Mouse (Mus musculus) hindbrain, embryonic 16.5 days (tissue): ENCODE measurements around the gene Crat. TPM values are rescaled to one million over a fixed set of nuclear protein-coding genes. Genes with fewer than 3 reads are reported as not detected.

Source experiments
- ATAC-seq: fragments of 200-750 bp; cut with Nextera tagmentation; 2 replicates; pipeline ENCODE4 v1.8.0; 2017; ENCODE audit warnings: moderate TSS enrichment, moderate library complexity
- H3K27ac ChIP-seq: fragments of 300-500 bp; sonication (generic); 2 replicates; pipeline ENCODE4 v1.5.1; 2014; ENCODE audit warnings: low read depth, mild to moderate bottlenecking, control low read depth, low read length, moderate library complexity
- H3K27me3 ChIP-seq: fragments of 300-500 bp; sonication (generic); replicated peaks from 2 replicates; pipeline ENCODE4 v1.6.1; 2014; ENCODE audit warnings: low read length; ENCODE audit not compliant: control insufficient read depth, insufficient read depth
- H3K36me3 ChIP-seq: fragments of 300-500 bp; sonication (generic); 2 replicates; pipeline ENCODE4 v1.6.1; 2014; ENCODE audit warnings: mild to moderate bottlenecking, low read length, moderate library complexity, mixed read lengths; ENCODE audit not compliant: control insufficient read depth, insufficient read depth
- H3K4me1 ChIP-seq: fragments of 300-500 bp; sonication (generic); 2 replicates; pipeline ENCODE4 v1.6.1; 2014; ENCODE audit warnings: low read depth, low read length; ENCODE audit not compliant: control insufficient read depth, insufficient read depth
- H3K4me2 ChIP-seq: fragments of 300-500 bp; sonication (generic); 2 replicates; pipeline ENCODE4 v1.6.1; 2014; ENCODE audit warnings: mild to moderate bottlenecking, low read length, control low read depth, moderate library complexity
- H3K4me3 ChIP-seq: fragments of 300-500 bp; sonication (generic); 2 replicates; pipeline ENCODE4 v1.5.1; 2014; ENCODE audit warnings: mild to moderate bottlenecking, low read length, control low read depth, moderate library complexity
- H3K9ac ChIP-seq: fragments of 300-500 bp; sonication (generic); 2 replicates; pipeline ENCODE4 v1.6.1; 2014; ENCODE audit warnings: low read depth, mild to moderate bottlenecking, control low read depth, low read length, moderate library complexity
- H3K9me3 ChIP-seq: fragments of 300-500 bp; sonication (generic); 2 replicates; pipeline ENCODE4 v1.6.1; 2014; ENCODE audit warnings: mild to moderate bottlenecking, low read length, moderate library complexity; ENCODE audit not compliant: control insufficient read depth
- WGBS: fragments of 180-500 bp; shearing (Covaris S2); extraction: QIAGEN DNeasy Blood & Tissue Kit; methylation state at CpG from one replicate; pipeline ENCODE4 v1.1.7; 2014; 5-methylcytosine and 5-hydroxymethylcytosine counted together
- polyA plus RNA-seq: library from polyadenylated mRNA; unstranded; fragments of >200 nt; fragmentation: Nextera tagmentation; extraction: Ambion mirVana; gene quantifications from 2 replicates; pipeline ENCODE4 v1.2.1, GENCODE M21; 2015

Crat gene
- polyA plus RNA-seq, 1 experiment from 2014 or later = 25.4 TPM

DNA sequence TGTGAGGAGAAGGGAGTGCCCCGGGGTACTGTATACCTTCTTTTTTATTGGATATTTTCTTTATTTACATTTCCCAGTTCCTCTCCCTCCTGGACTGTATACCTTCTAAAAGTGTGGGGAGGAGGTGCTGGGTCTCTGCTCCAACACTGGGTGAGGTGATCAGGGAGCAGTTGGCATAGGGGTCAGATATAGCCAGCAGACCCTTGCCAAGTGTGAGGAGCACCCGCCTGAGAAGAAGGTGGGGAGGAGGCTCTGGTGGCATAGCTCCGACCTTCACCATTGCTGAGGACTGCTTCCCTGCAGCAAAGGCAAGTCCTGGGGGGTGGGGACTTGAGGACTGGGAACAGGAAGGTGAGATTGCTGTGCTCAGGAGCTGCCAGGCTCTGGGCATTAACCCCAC lies 35.9 kb upstream of the Crat start:
- no peak overlapping the region for H3K9ac ChIP-seq
- no peaks in the 10 kb centered on the region for H3K27me3 ChIP-seq
- H3K27ac ChIP-seq = no peak overlapping the region
- no peaks in the 10 kb centered on the region for H3K4me1 ChIP-seq
- H3K4me3 ChIP-seq = no peak overlapping the region
- no peaks in the 10 kb centered on the region for H3K36me3 ChIP-seq
- ATAC-seq = no peak
- no peaks in the 10 kb centered on the region for H3K9me3 ChIP-seq
- 88% methylated on average over 3 of the region's 3 CpGs for whole genome bisulfite sequencing
- no peak overlapping the region for H3K4me2 ChIP-seq

DNA sequence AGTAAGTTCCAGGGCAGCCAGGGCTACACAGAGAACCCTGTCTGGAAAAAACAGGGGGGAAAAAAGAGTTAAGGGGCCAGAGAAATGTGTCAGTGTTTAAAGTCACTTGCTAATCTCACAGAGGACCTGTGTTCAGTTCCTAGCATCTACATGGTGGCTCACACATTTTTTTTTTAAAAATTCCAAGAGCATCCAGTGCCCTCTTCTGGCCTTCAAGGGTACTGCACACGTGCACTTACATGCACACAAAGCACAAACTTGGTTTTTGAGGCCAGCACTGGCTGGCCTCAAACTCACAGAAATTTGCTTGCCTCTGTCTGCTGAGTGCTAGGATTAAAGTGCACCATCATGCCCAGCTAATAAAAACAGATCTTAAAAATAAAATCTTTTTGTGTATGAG lies 34.9 kb upstream of the Crat start:
- Histone ChIP-seq H3K27ac (no peak overlapping the region), H3K36me3 (peaks cover 3% of the 10 kb centered on the region; the same call in 1 of the 2 replicates), H3K4me1 (no peaks in the 10 kb centered on the region), H3K4me3 (no peak overlapping the region), H3K4me2 (no peak overlapping the region), H3K9me3 (no peaks in the 10 kb centered on the region), H3K9ac (no peak overlapping the region), H3K27me3 (no peaks in the 10 kb centered on the region)
- WGBS = 54% methylated on average over 1 of the region's 1 CpGs
- no peak for ATAC-seq

DNA sequence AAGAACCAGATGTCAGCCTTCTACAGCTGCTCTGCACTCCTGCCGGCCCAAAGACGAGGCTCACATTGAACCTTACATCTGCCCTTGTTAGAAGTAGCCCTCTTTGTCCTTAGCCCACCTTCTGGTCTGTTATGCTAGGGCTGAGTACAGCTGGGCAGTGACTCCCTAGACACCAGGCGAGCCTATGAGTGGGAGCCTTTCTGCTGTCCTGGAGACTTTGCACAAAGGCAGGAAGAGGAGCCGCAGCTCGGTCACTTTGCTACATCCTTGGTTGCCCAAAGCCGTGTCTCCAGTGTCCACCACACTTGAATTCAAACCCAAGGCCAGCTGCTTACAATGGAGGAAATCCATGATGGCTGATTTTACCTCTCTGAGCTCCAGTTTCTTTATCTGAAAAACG lies 32.8 kb upstream of the Crat start:
- H3K36me3 ChIP-seq = peaks cover 9% of the 10 kb centered on the region

DNA sequence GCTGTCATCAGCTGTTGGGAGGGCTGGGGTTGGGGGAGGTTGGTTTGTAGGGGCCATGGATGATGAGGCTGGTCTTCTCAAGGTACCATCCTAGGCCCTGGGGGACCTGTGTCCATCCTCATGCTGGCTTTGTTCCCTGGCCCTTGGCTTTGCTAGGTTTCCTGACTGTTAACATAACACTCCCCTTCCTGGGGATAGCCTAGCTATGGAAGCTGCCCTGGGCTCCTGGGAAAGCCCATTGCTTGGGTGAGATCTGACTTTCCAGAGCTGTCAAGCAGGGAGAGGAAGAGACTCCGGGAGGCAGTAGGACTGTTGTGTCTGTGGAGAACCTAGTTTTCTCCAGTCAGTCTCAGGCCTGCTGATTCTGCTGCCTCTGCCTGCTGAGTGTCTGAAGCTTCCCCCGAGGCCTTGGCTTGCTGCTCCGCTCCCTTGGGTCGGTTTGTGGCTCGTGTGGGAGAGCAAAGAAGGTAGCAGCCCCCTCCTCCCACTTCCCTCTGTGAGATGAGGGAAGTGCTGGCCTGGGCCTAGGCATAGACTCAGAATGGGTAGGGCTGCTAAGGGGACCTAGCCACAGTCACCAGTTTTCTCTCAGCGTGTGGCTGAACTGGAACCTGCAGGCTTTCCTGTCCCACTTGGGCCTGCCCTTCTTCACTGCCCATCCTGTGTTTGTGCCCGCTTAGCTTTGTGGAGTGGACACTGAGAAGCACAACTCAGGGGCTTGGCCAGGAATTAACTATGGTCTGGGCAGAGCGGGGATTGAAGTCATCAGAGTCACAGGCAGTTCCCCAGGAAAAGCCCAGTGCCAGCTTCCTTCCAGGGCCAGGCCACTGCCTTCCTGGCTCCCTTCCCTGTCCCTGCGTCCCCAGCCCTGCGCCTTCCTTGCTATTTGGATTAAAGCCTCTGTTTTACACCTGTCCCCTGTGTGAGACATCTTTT lies 31.5 kb upstream of the Crat start:
- 81% methylated on average over 10 of the region's 10 CpGs for WGBS
- no peak for ATAC-seq
- Histone ChIP-seq H3K4me3 (no peak overlapping the region), H3K9me3 (no peaks in the 10 kb centered on the region), H3K4me1 (peaks cover 12% of the 10 kb centered on the region), H3K27me3 (no peaks in the 10 kb centered on the region), H3K4me2 (no peak overlapping the region), H3K9ac (no peak overlapping the region), H3K36me3 (peaks cover 12% of the 10 kb centered on the region), H3K27ac (no peak overlapping the region)

More for the DNA sequence above, 32.8 kb upstream of the Crat start:
- no peaks in the 10 kb centered on the region for H3K9me3 ChIP-seq
- no peak overlapping the region for H3K4me3 ChIP-seq
- no peaks in the 10 kb centered on the region; the same call in 1 of the 2 replicates for H3K4me1 ChIP-seq
- no peak overlapping the region for H3K27ac ChIP-seq
- no peaks in the 10 kb centered on the region for H3K27me3 ChIP-seq
- ATAC-seq = no peak
- no peak overlapping the region for H3K4me2 ChIP-seq
- H3K9ac ChIP-seq = no peak overlapping the region
- 91% methylated on average over 7 of the region's 7 CpGs for WGBS

DNA sequence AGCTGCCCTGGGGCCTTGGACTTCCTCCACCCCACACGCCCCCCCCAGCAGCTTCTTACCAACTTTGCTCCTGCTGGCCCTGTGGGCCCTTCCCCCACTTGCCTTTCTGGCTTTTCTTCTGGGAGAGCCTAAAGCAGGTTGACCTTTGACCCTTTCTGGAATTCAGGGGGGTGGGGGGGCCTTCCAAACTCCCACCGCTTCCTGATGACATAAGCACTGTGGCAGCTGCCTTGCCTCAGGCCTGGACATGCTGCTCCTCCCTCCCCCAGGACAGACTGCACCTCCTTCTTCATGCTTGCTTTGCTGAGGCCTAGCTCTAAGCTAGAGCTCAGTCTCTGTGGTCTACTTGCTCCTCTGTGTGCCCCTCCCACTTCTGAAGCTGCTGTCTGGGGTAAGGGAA lies 29.7 kb upstream of the Crat start:
- Histone ChIP-seq H3K27ac (no peak overlapping the region), H3K9ac (no peak overlapping the region; the same call in 1 of the 2 replicates), H3K27me3 (no peaks in the 10 kb centered on the region), H3K36me3 (peaks cover 12% of the 10 kb centered on the region), H3K4me3 (no peak overlapping the region), H3K4me1 (peaks cover 29% of the 10 kb centered on the region), H3K4me2 (no peak overlapping the region), H3K9me3 (no peaks in the 10 kb centered on the region)
- no peak for ATAC-seq
- 43% methylated on average over 2 of the region's 2 CpGs for WGBS

DNA sequence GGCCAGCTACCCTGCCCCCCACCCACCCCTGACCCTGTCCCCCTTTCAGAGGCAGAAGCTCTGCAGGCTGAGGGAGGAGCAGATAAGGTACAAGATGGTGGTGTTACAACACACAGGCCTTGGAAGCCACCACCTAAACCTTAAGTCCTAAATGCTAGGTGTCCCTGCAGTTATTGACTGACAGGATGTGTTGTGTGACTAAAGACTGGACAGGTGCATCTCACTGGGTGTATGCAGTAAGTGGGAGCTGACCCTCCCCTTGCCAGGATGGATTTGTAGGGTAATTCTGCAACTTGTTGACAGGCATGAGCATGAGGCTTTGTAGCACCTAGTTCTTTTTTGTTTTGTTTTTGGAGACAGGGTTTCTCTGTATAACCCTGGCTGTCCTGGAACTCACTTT lies 28.8 kb upstream of the Crat start:
- Histone ChIP-seq H3K4me2 (no peak overlapping the region), H3K27me3 (no peaks in the 10 kb centered on the region), H3K36me3 (peaks cover 12% of the 10 kb centered on the region), H3K4me3 (no peak overlapping the region), H3K4me1 (peaks cover 32% of the 10 kb centered on the region), H3K27ac (no peak overlapping the region), H3K9ac (no peak overlapping the region; the same call in 1 of the 2 replicates), H3K9me3 (no peaks in the 10 kb centered on the region)
- ATAC-seq = no peak

DNA sequence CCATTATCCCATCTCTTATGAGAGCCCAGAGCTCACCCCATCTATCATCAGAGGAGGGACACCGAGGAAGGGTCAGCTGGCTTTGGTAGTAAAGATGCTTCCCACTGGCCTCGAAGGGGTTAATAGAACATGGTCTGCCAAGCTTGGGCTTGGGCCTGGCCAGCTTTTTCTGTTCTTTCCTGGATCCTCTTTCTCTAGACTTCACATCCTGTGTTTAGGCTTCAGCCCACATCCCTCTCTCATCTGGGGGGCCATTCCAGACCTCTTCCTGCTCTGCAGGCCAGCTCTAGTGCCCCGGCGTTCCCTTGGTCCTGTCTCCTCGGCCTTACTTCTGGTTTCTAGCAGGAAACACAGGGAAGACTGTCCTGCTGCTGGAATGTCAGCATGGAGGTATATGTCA lies 28.4 kb upstream of the Crat start:
- H3K4me2 ChIP-seq = no peak overlapping the region
- peaks cover 32% of the 10 kb centered on the region for H3K4me1 ChIP-seq
- WGBS = 84% methylated on average over 5 of the region's 5 CpGs
- no peaks in the 10 kb centered on the region for H3K9me3 ChIP-seq
- peaks cover 16% of the 10 kb centered on the region for H3K36me3 ChIP-seq
- no peak overlapping the region for H3K4me3 ChIP-seq
- peak overlapping the region; percentile 7; the same call in 1 of the 2 replicates for H3K27ac ChIP-seq
- H3K27me3 ChIP-seq = no peaks in the 10 kb centered on the region
- no peak for ATAC-seq
- H3K9ac ChIP-seq = no peak overlapping the region; the same call in 1 of the 2 replicates

DNA sequence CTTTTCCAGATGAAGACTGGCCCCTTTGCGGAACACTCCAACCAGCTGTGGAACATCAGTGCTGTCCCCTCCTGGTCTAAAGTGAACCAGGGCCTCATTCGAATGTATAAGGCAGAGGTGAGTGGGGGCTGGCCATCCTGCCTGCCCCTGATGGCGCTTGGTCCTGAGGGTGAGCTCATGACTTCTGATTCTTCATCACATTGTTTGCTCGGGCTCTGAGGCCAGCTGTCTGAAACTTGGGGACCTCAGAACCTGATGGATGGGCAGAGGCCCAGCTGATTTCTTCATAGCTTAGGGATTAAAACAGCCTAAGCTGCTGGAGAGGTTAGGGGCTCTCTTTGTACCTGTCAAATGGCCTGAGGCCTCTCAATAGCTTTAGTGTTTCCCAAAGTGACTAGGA lies 27.7 kb upstream of the Crat start:
- Histone ChIP-seq H3K27ac (peak overlapping the region; percentile 96; the same call in 1 of the 2 replicates), H3K9me3 (no peaks in the 10 kb centered on the region), H3K9ac (peak overlapping the region; percentile 56), H3K36me3 (peaks cover 20% of the 10 kb centered on the region), H3K4me2 (no peak overlapping the region), H3K4me3 (no peak overlapping the region), H3K4me1 (peaks cover 32% of the 10 kb centered on the region), H3K27me3 (no peaks in the 10 kb centered on the region)
- ATAC-seq = no peak
- 73% methylated on average over 4 of the region's 4 CpGs for WGBS

DNA sequence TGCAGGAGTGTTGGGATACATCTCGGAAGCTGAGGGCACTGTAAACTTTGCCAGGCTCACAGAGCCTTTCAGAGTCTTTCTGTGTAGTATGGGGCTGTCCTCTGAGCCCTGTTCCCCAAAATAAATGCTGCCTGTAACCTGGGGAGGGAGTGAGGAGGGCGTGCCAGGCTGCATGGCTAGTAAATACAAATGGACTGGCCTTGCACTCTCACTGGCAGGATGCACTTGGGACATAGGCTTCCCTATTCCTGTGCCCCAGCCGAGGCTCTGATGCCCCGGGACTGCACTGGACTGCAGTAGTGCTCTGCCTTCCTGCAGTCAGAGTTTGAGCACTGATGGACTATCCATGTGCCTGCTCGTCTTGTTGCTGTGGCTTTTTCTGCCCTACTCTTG lies 26.9 kb upstream of the Crat start:
- Histone ChIP-seq H3K4me2 (peak overlapping the region; percentile 47), H3K9me3 (no peaks in the 10 kb centered on the region), H3K27me3 (no peaks in the 10 kb centered on the region), H3K4me1 (peaks cover 32% of the 10 kb centered on the region), H3K4me3 (no peak overlapping the region; the same call in 1 of the 2 replicates), H3K9ac (peak overlapping the region; percentile 56), H3K27ac (peak overlapping the region; percentile 96), H3K36me3 (peaks cover 27% of the 10 kb centered on the region)
- 53% methylated on average over 5 of the region's 5 CpGs for WGBS
- no peak for ATAC-seq
